Mouse (Mus musculus): ENCODE results near the gene Cdh4. TPM values are rescaled to one million over a fixed set of nuclear protein-coding genes. Genes with fewer than 3 reads are reported as not detected.

The Cdh4 gene
- polyA plus RNA-seq, 1 experiment = 9.3 TPM

DNA sequence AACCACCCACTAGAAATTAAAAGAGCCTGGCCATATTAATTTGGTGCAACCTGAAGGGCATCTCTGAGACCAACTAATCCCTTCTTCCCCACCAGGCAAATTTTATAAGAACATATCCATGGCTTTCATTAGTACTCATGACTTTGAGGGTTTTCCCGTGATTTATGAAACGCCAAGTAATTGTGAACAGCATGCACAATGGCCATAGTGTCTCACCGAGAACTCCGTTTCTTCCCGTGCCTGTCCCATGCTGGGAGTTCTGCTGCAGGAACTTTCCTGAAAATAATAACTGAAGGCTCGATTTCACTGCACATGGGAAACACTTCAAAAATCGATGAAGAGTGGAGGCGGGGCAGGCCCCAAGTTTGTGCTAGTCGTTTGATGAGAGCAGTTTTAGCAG is 392.7 kb downstream of the Cdh4 start:
- no peaks in the 10 kb centered on the region for H3K4me1 ChIP-seq (ENCODE audit: control insufficient read depth, insufficient read depth, low read length)
- H3K27me3 ChIP-seq (ENCODE audit: control insufficient read depth, insufficient read depth, low read length) = no peaks in the 10 kb centered on the region
- TF ChIP-seq POLR2A (IDR thresholded peaks at IDR 0.05; ENCODE audit: borderline replicate concordance, insufficient read depth, low read length) (no peak), CTCF (IDR thresholded peaks at IDR 0.05; ENCODE audit: borderline replicate concordance, insufficient read depth, low read depth, low read length) (no peak)
- DNase-seq = no peak
- 73% methylated on average over 9 of the region's 9 CpGs for WGBS
- H3K4me3 ChIP-seq (replicated peaks; ENCODE audit: insufficient read depth, low read depth, low read length) = no peak overlapping the region
- H3K27ac ChIP-seq (ENCODE audit: insufficient read depth, low read length) = no peak overlapping the region

DNA sequence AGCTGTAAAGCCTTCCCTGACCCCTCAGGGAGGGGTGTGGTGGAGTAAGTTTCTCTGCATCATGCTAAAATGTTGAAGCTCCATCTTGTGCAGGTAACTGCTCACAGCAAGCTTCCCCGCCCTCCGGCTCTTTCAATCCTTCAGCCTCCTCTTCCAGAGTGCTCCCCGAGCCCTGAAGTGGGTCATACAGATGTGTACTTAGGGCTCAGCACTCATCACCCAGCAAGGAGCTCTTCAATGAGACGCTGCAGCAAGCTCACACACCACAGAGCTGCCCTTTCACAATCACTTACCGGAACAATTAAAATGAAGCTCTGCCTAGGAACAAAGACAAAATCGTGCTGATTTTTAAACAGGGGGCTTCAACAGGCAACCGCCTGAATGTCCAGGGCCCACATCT is 393.3 kb downstream of the Cdh4 start:
- Histone ChIP-seq H3K27me3 (ENCODE audit: control insufficient read depth, insufficient read depth, low read length) (no peaks in the 10 kb centered on the region), H3K4me1 (ENCODE audit: control insufficient read depth, insufficient read depth, low read length) (no peaks in the 10 kb centered on the region), H3K4me3 (replicated peaks; ENCODE audit: insufficient read depth, low read depth, low read length) (no peak overlapping the region), H3K27ac (ENCODE audit: insufficient read depth, low read length) (no peak overlapping the region)
- no peak for TF ChIP-seq POLR2A (IDR thresholded peaks at IDR 0.05; ENCODE audit: borderline replicate concordance, insufficient read depth, low read length)
- TF ChIP-seq CTCF (IDR thresholded peaks at IDR 0.05; ENCODE audit: borderline replicate concordance, insufficient read depth, low read depth, low read length) = no peak
- WGBS = 79% methylated on average over 7 of the region's 7 CpGs
- DNase-seq = no peak

DNA sequence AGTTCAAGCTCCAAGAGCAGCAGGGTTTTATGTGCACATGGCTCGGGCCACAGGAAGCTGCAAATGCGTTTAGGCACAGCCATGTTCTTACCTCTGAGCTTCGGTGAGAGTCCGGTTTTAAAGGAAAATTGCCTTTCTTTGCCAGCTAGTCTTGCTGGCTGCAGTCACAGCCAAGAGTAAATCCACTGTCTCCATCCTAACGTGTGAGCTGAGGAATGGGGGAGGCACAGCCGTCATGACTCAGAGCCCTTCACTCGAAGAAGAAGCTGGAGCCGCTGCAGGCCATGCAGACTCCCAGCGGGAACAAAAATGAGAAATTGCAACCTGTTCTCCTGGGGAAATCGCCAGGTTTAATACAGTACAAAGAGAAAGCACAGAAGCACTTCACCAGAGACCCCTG is 395.0 kb downstream of the Cdh4 start:
- no peaks in the 10 kb centered on the region for H3K4me1 ChIP-seq (ENCODE audit: control insufficient read depth, insufficient read depth, low read length)
- DNase-seq = peak in 1 of 2 experiments; percentile 22
- H3K27ac ChIP-seq (ENCODE audit: insufficient read depth, low read length) = no peak overlapping the region
- no peaks in the 10 kb centered on the region for H3K27me3 ChIP-seq (ENCODE audit: control insufficient read depth, insufficient read depth, low read length)
- WGBS = 19% methylated on average over 10 of the region's 10 CpGs
- H3K4me3 ChIP-seq (replicated peaks; ENCODE audit: insufficient read depth, low read depth, low read length) = no peak overlapping the region
- TF ChIP-seq POLR2A (IDR thresholded peaks at IDR 0.05; ENCODE audit: borderline replicate concordance, insufficient read depth, low read length) (no peak), CTCF (IDR thresholded peaks at IDR 0.05; ENCODE audit: borderline replicate concordance, insufficient read depth, low read depth, low read length) (no peak)

DNA sequence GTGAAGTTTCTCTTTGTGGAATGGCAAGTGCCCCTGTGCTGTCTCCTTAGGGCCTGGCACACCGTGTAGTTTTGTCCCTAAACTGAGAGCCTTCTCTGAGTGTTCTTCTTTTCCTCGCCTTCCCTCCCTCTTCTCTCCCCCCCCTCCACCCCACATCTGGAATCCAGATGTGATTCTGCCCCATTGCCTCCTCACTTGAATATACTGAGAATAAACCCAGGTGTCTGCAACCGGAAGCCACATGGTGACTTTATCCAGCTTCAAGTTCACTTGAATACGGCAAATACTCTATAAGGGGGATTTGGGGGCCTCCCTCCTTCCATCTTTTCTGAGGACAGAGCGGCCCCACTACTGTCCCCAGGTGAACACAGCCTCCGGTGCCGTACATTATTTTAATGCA is 395.8 kb downstream of the Cdh4 start:
- no peak for DNase-seq
- H3K27me3 ChIP-seq (ENCODE audit: control insufficient read depth, insufficient read depth, low read length) = no peaks in the 10 kb centered on the region
- 85% methylated on average over 7 of the region's 7 CpGs for WGBS
- H3K4me3 ChIP-seq (replicated peaks; ENCODE audit: insufficient read depth, low read depth, low read length) = no peak overlapping the region
- H3K4me1 ChIP-seq (ENCODE audit: control insufficient read depth, insufficient read depth, low read length) = no peaks in the 10 kb centered on the region
- H3K27ac ChIP-seq (ENCODE audit: insufficient read depth, low read length) = no peak overlapping the region
- TF ChIP-seq CTCF (IDR thresholded peaks at IDR 0.05; ENCODE audit: borderline replicate concordance, insufficient read depth, low read depth, low read length) = no peak

DNA sequence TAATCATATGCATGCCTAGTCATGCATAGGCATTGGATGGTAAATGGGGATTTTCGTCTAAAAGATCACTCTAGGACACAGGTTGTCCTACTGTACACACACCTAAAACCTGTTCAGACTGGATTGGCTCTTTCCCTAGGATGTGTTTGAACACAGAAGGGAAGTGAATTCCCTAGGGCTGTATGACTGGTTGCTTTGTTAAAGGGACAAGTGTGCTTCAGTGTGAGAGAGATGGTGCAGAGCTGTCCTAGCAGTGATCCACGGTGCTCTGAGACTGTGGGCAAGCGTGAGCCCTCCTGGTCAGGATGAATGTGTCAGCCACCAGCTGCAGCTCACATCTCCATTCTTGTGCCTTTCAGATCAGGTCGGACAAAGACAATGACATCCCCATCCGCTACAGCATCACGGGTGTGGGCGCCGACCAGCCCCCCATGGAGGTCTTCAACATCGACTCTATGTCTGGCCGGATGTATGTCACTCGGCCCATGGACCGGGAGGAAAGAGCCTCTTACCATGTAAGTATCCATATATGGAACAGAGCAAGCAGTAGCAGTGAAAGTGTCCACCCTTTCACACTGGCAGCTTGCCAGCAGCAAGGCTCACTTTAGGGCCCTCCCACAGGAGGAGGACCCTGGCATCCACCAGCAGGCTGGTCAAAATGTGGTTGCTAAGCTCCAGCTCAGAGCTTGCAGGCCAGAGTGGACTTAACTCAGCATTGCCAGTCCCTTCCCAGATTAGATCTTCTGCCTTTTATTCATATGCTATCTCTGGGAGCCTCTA is 400.6 kb downstream of the Cdh4 start:
- no peaks in the 10 kb centered on the region for H3K4me1 ChIP-seq (ENCODE audit: control insufficient read depth, insufficient read depth, low read length)
- 48% methylated on average over 12 of the region's 12 CpGs for WGBS
- TF ChIP-seq POLR2A (IDR thresholded peaks at IDR 0.05; ENCODE audit: borderline replicate concordance, insufficient read depth, low read length) (no peak), CTCF (IDR thresholded peaks at IDR 0.05; ENCODE audit: borderline replicate concordance, insufficient read depth, low read depth, low read length) (no peak)
- H3K27ac ChIP-seq (ENCODE audit: insufficient read depth, low read length) = no peak overlapping the region
- H3K4me3 ChIP-seq (replicated peaks; ENCODE audit: insufficient read depth, low read depth, low read length) = no peak overlapping the region
- DNase-seq = no peak
- H3K27me3 ChIP-seq (ENCODE audit: control insufficient read depth, insufficient read depth, low read length) = no peaks in the 10 kb centered on the region

DNA sequence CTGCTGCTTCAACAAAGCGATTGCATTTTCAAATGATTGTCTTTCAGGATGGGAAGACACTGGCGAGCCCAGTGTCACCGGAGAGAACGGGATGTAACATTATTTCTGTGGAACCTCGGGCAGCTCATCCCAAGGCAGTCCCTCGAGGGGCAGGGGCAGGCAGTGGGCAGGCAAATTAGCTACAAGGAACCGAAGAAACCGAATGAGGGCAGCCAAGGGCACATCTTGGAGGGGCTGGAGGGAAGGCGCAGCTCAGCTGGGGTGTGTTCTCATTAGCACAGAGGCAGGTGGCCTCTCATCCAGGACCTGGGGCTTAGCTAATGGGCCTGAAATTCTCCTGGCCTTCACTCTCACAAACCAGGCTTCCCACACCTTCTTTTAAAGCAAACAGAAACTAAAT is 407.5 kb downstream of the Cdh4 start:
- TF ChIP-seq CTCF (IDR thresholded peaks at IDR 0.05; ENCODE audit: borderline replicate concordance, insufficient read depth, low read depth, low read length) (no peak), POLR2A (IDR thresholded peaks at IDR 0.05; ENCODE audit: borderline replicate concordance, insufficient read depth, low read length) (no peak)
- Histone ChIP-seq H3K27ac (ENCODE audit: insufficient read depth, low read length) (no peak overlapping the region), H3K27me3 (ENCODE audit: control insufficient read depth, insufficient read depth, low read length) (no peaks in the 10 kb centered on the region), H3K4me1 (ENCODE audit: control insufficient read depth, insufficient read depth, low read length) (0 out of 2 replicates have a peak, but pooled peaks cover 2% of the 10 kb centered on the region), H3K4me3 (replicated peaks; ENCODE audit: insufficient read depth, low read depth, low read length) (no peak overlapping the region)
- 45% methylated on average over 9 of the region's 9 CpGs for WGBS
- no peak for DNase-seq

DNA sequence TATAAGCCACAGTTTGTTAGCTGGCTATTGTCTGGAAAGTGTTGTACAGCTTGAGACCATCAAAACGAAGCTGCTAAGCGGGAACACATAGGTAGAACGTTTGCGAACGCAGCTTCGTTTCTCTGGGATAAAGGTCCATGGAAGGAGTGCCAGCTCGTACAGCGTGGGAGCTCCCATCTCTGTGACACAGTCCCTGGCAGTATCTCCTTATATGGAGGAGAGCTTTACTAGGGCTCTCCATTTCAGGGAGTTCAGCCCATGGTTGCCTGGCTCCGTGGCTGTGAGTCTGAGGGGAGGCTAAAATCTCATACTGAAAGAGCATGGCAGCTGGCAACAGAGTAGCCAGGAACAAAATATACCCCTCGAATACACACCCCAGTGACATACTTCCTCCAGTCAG is 409.9 kb downstream of the Cdh4 start:
- no peak overlapping the region for H3K4me3 ChIP-seq (replicated peaks; ENCODE audit: insufficient read depth, low read depth, low read length)
- no peak overlapping the region for H3K27ac ChIP-seq (ENCODE audit: insufficient read depth, low read length)

DNA sequence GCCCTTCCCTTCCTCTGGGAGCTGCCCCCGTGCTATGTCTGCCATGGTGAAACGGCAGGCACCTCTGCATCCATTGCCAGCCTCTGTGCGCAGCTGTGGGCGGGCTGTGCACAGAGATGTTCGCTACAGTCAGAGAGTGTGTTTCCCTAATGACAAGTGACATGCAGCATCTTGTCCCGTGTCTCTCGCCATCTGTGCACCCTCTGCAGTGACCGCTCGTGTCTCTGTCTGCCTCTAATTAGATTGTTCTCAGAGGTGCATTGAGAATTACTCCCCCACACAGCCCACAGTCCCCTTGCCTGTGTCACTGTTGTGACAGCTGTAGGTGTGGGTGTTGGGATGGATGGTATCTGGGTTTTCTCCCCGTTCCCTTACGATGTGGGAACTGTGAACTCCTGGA is 410.6 kb downstream of the Cdh4 start:
- Histone ChIP-seq H3K27me3 (ENCODE audit: control insufficient read depth, insufficient read depth, low read length) (no peaks in the 10 kb centered on the region), H3K4me1 (ENCODE audit: control insufficient read depth, insufficient read depth, low read length) (0 out of 2 replicates have a peak, but pooled peaks cover 2% of the 10 kb centered on the region), H3K4me3 (replicated peaks; ENCODE audit: insufficient read depth, low read depth, low read length) (no peak overlapping the region), H3K27ac (ENCODE audit: insufficient read depth, low read length) (no peak overlapping the region)
- DNase-seq = no peak
- TF ChIP-seq CTCF (IDR thresholded peaks at IDR 0.05; ENCODE audit: borderline replicate concordance, insufficient read depth, low read depth, low read length) = no peak
- no peak for TF ChIP-seq POLR2A (IDR thresholded peaks at IDR 0.05; ENCODE audit: borderline replicate concordance, insufficient read depth, low read length)
- WGBS = 52% methylated on average over 11 of the region's 11 CpGs

More for the DNA sequence above, 409.9 kb downstream of the Cdh4 start:
- 81% methylated on average over 10 of the region's 10 CpGs for WGBS
- no peak for DNase-seq
- Histone ChIP-seq H3K4me1 (ENCODE audit: control insufficient read depth, insufficient read depth, low read length) (0 out of 2 replicates have a peak, but pooled peaks cover 2% of the 10 kb centered on the region), H3K27me3 (ENCODE audit: control insufficient read depth, insufficient read depth, low read length) (no peaks in the 10 kb centered on the region)
- no peak for TF ChIP-seq CTCF (IDR thresholded peaks at IDR 0.05; ENCODE audit: borderline replicate concordance, insufficient read depth, low read depth, low read length)
- TF ChIP-seq POLR2A (IDR thresholded peaks at IDR 0.05; ENCODE audit: borderline replicate concordance, insufficient read depth, low read length) = no peak

Measured in cerebellum, adult 2 months (tissue).